Mouse (Mus musculus) ES-E14 (cell line): ENCODE measurements around the gene Mb21d2. TPM values are rescaled to one million over a fixed set of nuclear protein-coding genes. Genes with fewer than 3 reads are reported as not detected.
A peak's percentile ranks its signal among the peaks of the same experiment; 100 is the strongest.

Experiments
- DNase-seq: peaks from one replicate; pipeline ENCODE4 v3.0.0-alpha.2; 2013; ENCODE audit warnings: low read depth, low spot score
- H3K27ac ChIP-seq: 2 replicates; pipeline ENCODE4 v1.5.1; 2012; ENCODE audit warnings: low read depth, mild to moderate bottlenecking, low read length, moderate library complexity, mixed read lengths; ENCODE audit not compliant: poor library complexity, insufficient read depth, severe bottlenecking
- H3K36me3 ChIP-seq: 2 replicates; pipeline ENCODE4 v1.6.1; 2012; ENCODE audit warnings: mild to moderate bottlenecking, low read length, moderate library complexity, mixed read lengths; ENCODE audit not compliant: control insufficient read depth, poor library complexity, insufficient read depth, severe bottlenecking
- H3K4me1 ChIP-seq, 2 experiments: fragments of 150-350 bp in 1 of 2; sonication (generic) in 1 of 2; 2 replicates each; pipeline ENCODE4 v1.6.1; 2012; ENCODE audit warnings: low read length in 2 of 2, mild to moderate bottlenecking in 1 of 2, mixed read lengths in 1 of 2; ENCODE audit not compliant: control insufficient read depth in 2 of 2, insufficient read depth in 2 of 2, poor library complexity in 1 of 2
- H3K4me3 ChIP-seq, 2 experiments: fragments of 150-350 bp in 1 of 2; sonication (generic) in 1 of 2; 2 replicates each; pipeline ENCODE4 v1.5.1; 2012; ENCODE audit warnings: low read length in 2 of 2, low read depth in 1 of 2, mild to moderate bottlenecking in 1 of 2, mixed read lengths in 1 of 2; ENCODE audit not compliant: insufficient read depth in 1 of 2, poor library complexity in 1 of 2, severe bottlenecking in 1 of 2
- H3K9ac ChIP-seq: 2 replicates; pipeline ENCODE4 v1.6.1; 2012; ENCODE audit warnings: low read depth, mild to moderate bottlenecking, low read length, mixed read lengths; ENCODE audit not compliant: poor library complexity, insufficient read depth, severe bottlenecking
- H3K9me3 ChIP-seq: fragments of 150-350 bp; sonication (generic); 2 replicates; pipeline ENCODE4 v1.6.1; 2012; ENCODE audit warnings: low read depth, mild to moderate bottlenecking, low read length; ENCODE audit not compliant: control insufficient read depth, insufficient read depth
- CHD2 ChIP-seq: IDR thresholded peaks from 2 replicates; pipeline ENCODE4 v1.6.1; 2014; ENCODE audit warnings: mild to moderate bottlenecking, low read depth, low read length, inconsistent platforms
- HCFC1 ChIP-seq: IDR thresholded peaks from 2 replicates; pipeline ENCODE4 v1.6.1; 2012; ENCODE audit warnings: low read length, inconsistent platforms, borderline replicate concordance; ENCODE audit not compliant: insufficient read depth
- MAFK ChIP-seq: IDR thresholded peaks from 2 replicates; pipeline ENCODE4 v1.6.1; 2014; ENCODE audit warnings: mild to moderate bottlenecking, low read depth, low read length, inconsistent platforms; ENCODE audit not compliant: insufficient read depth
- ZC3H11A ChIP-seq: IDR thresholded peaks from 2 replicates; pipeline ENCODE4 v1.6.1; 2012; ENCODE audit warnings: low read depth, mild to moderate bottlenecking, inconsistent platforms, low read length, borderline replicate concordance
- ZNF384 ChIP-seq: IDR thresholded peaks from 2 replicates; pipeline ENCODE4 v1.6.1; 2012; ENCODE audit warnings: low read depth, low read length, inconsistent platforms
- in situ Hi-C, 2 experiments: fragments of 600-800 bp; cut with MboI; formaldehyde crosslinking; loops; one replicate each; pipeline ENCODE4 v1.15.1; 2025; ENCODE audit warnings: low sequenced_read_pairs in 2 of 2, inconsistent platforms in 1 of 2; ENCODE audit not compliant: unreplicated experiment in 2 of 2
- total RNA-seq: library from RNA; depleted of rRNA; stranded (reverse); fragments of 300-350 nt; gene quantifications from 2 replicates; pipeline ENCODE4 v1.2.3, GENCODE M21; 2012

Mb21d2 gene
- total RNA-seq, 1 experiment, result 15.3 TPM

DNA sequence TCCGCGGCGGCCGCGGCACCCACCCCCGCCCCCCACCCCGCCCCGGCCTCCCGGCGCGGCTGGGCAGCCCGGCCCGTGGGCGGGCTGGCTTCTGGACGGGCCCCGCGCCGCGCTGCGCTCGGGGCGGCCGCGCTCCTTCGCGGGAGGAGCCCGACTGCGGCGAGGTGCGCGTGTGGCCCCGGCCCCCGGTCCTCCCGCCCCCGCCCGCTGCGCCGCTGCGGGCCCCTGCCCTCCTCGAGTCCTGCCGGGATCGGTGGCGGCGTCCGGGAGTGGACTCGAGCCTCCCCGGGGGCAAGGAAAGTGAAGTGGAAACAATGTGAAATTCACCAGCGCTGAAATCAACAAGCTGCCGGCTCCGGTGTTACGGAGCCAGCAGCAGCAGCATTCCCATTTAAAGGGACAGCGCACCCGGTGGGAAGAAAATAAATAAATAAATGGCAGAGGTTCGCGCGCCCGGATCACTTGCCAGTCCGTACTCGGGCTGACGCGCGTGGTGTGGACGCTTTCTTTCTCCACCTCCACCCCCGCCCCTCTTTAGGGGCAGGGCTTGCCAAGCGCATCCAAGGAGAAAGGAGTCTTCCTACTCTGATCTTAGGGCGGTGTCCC, 316 bp upstream of the Mb21d2 start:
- peaks cover 6 to 17% of the 10 kb centered on the region in 2 experiments; a peak in 2 of 4 replicates for H3K4me1 ChIP-seq
- no peaks in the 10 kb centered on the region; the same call in 1 of the 2 replicates for H3K36me3 ChIP-seq
- DNase-seq, result no peak
- in situ Hi-C loops, result no loop called here
- H3K9ac ChIP-seq, result peak overlapping the region; percentile 86
- TF ChIP-seq CHD2 (no peak), MAFK (no peak)
- peak overlapping the region; percentile 86 for H3K27ac ChIP-seq
- H3K9me3 ChIP-seq, result no peaks in the 10 kb centered on the region
- peak overlapping the region; percentile 87 to 89 for H3K4me3 ChIP-seq

- H3K4me1 ChIP-seq, result peaks cover 6 to 17% of the 10 kb centered on the region in 2 experiments; a peak in 2 of 4 replicates
- peaks cover 4% of the 10 kb centered on the region for H3K36me3 ChIP-seq
- no peaks in the 10 kb centered on the region for H3K9me3 ChIP-seq
- in situ Hi-C loops, result no loop called here
- DNase-seq, result no peak
- H3K27ac ChIP-seq, result peak overlapping the region; percentile 44; the same call in 1 of the 2 replicates
- H3K4me3 ChIP-seq, result peak overlapping the region; percentile 85 to 89
- peak overlapping the region; percentile 39; the same call in 1 of the 2 replicates for H3K9ac ChIP-seq
- TF ChIP-seq MAFK, result no peak
- no peak for TF ChIP-seq ZNF384
- no peak for TF ChIP-seq ZC3H11A
- no peak for TF ChIP-seq HCFC1
- TF ChIP-seq CHD2, result no peak
Observed at GRCm38 (mm10) chr16:28928466-28928814, 1.0 kb downstream of the Mb21d2 start.

- no peak overlapping the region for H3K27ac ChIP-seq
- in situ Hi-C loops, result no loop called here
- peaks cover 6 to 17% of the 10 kb centered on the region in 2 experiments; a peak in 2 of 4 replicates for H3K4me1 ChIP-seq
- H3K36me3 ChIP-seq, result peaks cover 5% of the 10 kb centered on the region
- TF ChIP-seq HCFC1, result no peak
- no peak for TF ChIP-seq ZC3H11A
- no peak for TF ChIP-seq CHD2
- no peak for TF ChIP-seq ZNF384
- no peak for TF ChIP-seq MAFK
- no peaks in the 10 kb centered on the region for H3K9me3 ChIP-seq
- H3K9ac ChIP-seq, result no peak overlapping the region
- H3K4me3 ChIP-seq, result peak overlapping the region in 1 of 2 experiments; percentile 3; a peak in 1 of 4 replicates
- DNase-seq, result no peak
Observed at GRCm38 (mm10) chr16:28927381-28927780, 2.1 kb downstream of the Mb21d2 start.

DNA sequence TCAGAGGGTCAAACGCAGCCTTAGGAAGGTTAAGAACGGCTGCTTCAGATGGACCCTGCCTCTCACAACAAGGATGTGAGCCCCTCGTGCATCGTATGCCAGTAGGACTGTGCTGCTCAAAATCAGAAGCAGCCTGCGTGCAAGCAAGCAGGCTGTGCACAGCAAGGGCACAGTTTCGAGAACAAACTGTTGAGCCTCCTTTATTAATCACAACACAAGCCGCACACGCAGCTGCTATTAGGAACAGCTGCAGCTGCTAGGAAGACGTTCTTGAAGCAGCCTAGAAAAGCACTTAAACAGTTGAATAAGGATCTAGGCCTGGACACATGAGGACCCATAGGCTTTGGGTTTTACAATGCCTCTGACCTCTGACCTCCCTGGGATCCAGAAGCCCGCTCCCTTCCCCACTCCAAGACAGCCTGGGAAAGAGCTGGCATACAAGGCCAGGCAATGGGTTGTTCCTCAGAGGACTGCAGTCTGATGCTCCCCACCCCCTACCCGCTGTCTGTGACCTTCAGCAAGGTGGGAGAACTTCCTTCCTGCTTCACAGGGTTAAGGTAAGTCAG, 10.1 kb downstream of the Mb21d2 start:
- Histone ChIP-seq H3K4me3 (no peak overlapping the region), H3K27ac (no peak overlapping the region), H3K4me1 (peaks cover 5 to 12% of the 10 kb centered on the region in 2 experiments; a peak in 3 of 4 replicates), H3K9ac (no peak overlapping the region), H3K9me3 (no peaks in the 10 kb centered on the region), H3K36me3 (peaks cover 5% of the 10 kb centered on the region; the same call in 1 of the 2 replicates)
- DNase-seq, result no peak
- TF ChIP-seq MAFK (no peak), CHD2 (no peak), HCFC1 (no peak), ZC3H11A (no peak), ZNF384 (no peak)
- in situ Hi-C loops, result no loop called here

- no peak overlapping the region for H3K4me3 ChIP-seq
- in situ Hi-C loops, result no loop called here
- no peak overlapping the region for H3K27ac ChIP-seq
- H3K9me3 ChIP-seq, result no peaks in the 10 kb centered on the region
- no peak overlapping the region for H3K9ac ChIP-seq
- no peaks in the 10 kb centered on the region for H3K36me3 ChIP-seq
- peaks cover 2 to 4% of the 10 kb centered on the region in 2 experiments; a peak in 2 of 4 replicates for H3K4me1 ChIP-seq
- DNase-seq, result no peak
- TF ChIP-seq ZC3H11A (no peak), CHD2 (no peak), MAFK (no peak), ZNF384 (no peak), HCFC1 (no peak)
Observed at GRCm38 (mm10) chr16:28915362-28915761, 14.1 kb downstream of the Mb21d2 start.
